Mouse (Mus musculus): ENCODE measurements around the gene Ankrd50.

GRCm38 (mm10) chr3:38457041-38457440, 27.6 kb downstream of the Ankrd50 start:
- TF ChIP-seq CTCF (IDR thresholded peaks at IDR 0.05) (no peak), EP300 (IDR thresholded peaks at IDR 0.05; ENCODE audit: insufficient read depth, low read depth, low read length) (no peak)
